Mouse (Mus musculus) bone marrow, adult 2 months (tissue): Measurements from ENCODE around the gene Prdm13.

Experiments
- CTCF ChIP-seq: fragments of 200-500 bp; IDR thresholded peaks from 2 replicates; pipeline ENCODE4 v1.5.1; 2011; ENCODE audit warnings: low read length, control low read depth; ENCODE audit not compliant: control insufficient read depth, insufficient read depth
- POLR2A ChIP-seq: fragments of 200-500 bp; IDR thresholded peaks from 2 replicates; pipeline ENCODE4 v1.6.1; 2011; ENCODE audit warnings: low read depth, mild to moderate bottlenecking, control low read depth, low read length, borderline replicate concordance; ENCODE audit not compliant: control insufficient read depth

DNA sequence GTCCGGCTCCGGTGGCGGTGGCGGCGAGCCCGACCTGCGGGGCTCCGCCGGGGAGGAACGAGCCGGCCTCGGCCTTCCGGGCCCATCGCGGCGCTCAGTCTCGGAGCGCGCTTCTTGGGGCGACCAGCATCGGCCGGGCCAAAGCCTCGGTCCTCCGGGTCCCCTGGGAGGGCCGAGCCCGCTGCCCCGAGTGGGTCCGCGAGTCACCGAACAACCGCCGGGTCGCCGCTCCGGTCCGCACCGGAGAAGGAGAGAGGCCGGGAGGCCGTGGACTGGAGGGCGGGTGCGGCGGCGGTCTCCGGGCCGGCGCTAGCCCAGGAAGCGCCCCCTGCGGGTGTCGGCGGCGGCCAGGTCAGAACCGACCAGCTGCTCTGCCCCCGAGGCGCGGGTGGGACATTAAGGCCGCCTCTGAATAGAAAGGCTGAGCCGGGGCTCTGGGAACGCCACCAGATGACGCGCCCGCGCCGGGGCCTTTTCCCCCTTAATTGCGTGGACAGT lies 3.0 kb upstream of the Prdm13 start:
- TF ChIP-seq POLR2A (no peak), CTCF (no peak)
